Mouse (Mus musculus): ENCODE measurements around the gene Slc35f5. TPM values are rescaled to one million over a fixed set of nuclear protein-coding genes. Genes with fewer than 3 reads are reported as not detected.
A peak's percentile ranks its signal among the peaks of the same experiment; 100 is the strongest.

Slc35f5 gene
- polyA plus RNA-seq, 1 experiment from 2014 or later = 28.8 TPM

DNA sequence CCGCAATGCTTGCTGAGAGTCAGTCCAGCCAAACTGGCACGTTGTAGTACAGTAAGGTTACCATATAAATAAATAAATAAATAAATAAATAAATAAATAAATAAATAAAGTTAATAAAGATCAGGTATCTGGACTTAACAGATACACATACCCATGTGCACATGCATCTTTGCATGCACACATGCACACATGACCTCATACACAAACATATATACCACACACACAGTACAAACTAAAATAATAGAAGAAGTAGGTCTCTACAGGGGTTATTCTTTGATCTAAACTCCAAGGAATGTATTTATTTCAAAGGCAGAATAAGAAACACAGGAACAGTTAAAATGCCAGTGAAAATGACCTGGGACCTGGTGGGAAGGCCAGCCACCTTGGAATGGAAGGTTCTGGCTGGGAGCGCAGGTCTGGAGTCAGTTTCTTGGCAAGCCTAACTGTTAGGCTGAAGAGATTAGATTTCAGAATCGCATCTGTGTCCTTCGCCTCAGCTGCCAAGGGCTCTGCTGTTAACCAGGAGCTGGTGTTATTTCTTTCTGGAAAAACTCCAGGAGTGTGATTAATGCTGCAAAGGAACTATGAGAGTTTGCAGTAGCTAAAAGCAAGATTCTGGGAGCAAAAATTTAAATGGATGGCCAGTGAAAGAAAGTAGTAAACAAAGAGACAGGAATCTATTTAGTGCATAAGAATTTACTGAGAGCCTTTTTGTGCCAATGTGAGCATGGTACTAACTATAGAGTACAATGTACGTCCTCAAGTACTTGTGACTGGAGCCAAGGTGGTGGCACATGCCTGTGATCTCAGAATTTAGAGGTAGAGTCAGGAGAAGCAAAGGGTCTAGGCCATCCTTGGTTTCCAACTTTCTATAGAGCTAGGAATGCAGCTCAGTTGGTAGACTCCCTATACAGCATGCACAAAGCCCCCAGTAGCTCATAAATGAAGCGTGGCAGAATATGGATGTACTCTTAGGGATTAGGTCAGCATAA, 18.1 kb upstream of the Slc35f5 start:
- Histone ChIP-seq H3K27ac (replicated peaks) (no peak overlapping the region), H3K9ac (replicated peaks) (no peak overlapping the region), H3K9me3 (no peaks in the 10 kb centered on the region), H3K4me3 (no peak overlapping the region), H3K4me2 (replicated peaks) (no peak overlapping the region), H3K36me3 (no peaks in the 10 kb centered on the region), H3K27me3 (no peaks in the 10 kb centered on the region), H3K4me1 (no peaks in the 10 kb centered on the region)
- 87% methylated on average over 7 of the region's 7 CpGs for WGBS
- no peak for ATAC-seq (ENCODE audit: low FRiP score, low read depth)

GRCm38 (mm10) chr1:125549872-125550271, 10.5 kb upstream of the Slc35f5 start:
- H3K4me1 ChIP-seq = no peaks in the 10 kb centered on the region
- H3K9me3 ChIP-seq = no peaks in the 10 kb centered on the region
- ATAC-seq (ENCODE audit: low FRiP score, low read depth) = no peak
- WGBS = 53% methylated on average over 1 of the region's 1 CpGs
- H3K4me2 ChIP-seq (replicated peaks) = no peak overlapping the region
- H3K27me3 ChIP-seq = no peaks in the 10 kb centered on the region
- no peak overlapping the region for H3K4me3 ChIP-seq
- H3K36me3 ChIP-seq = no peaks in the 10 kb centered on the region
- no peak overlapping the region for H3K27ac ChIP-seq (replicated peaks)
- no peak overlapping the region for H3K9ac ChIP-seq (replicated peaks)

DNA sequence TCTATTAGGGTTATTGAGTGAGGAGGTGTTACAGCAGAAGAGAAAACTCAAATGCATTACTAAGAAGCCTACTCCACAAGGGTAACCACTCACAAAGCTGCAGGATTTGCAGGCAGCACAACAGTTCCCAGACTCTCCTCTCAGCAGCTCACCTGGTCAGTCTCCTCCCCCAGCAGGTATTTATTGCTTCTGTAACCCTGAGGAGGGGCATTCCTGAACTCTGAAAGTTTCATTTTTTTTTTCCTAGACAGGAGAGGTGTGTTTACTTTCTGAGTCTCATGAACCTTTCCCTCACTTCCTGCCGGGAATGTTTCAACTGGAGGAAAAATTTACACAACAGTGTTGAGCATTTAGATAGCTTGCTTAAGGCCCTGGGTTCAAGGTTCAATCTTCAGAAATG, 10.0 kb upstream of the Slc35f5 start:
- Histone ChIP-seq H3K27ac (replicated peaks) (no peak overlapping the region), H3K4me3 (no peak overlapping the region), H3K36me3 (no peaks in the 10 kb centered on the region), H3K4me1 (no peaks in the 10 kb centered on the region), H3K9ac (replicated peaks) (no peak overlapping the region), H3K27me3 (no peaks in the 10 kb centered on the region), H3K9me3 (no peaks in the 10 kb centered on the region), H3K4me2 (replicated peaks) (no peak overlapping the region)
- ATAC-seq (ENCODE audit: low FRiP score, low read depth) = no peak
- 87% methylated on average over 1 of the region's 1 CpGs for WGBS

- no peak for ATAC-seq (ENCODE audit: low FRiP score, low read depth)
- H3K4me1 ChIP-seq = no peaks in the 10 kb centered on the region
Observed at GRCm38 (mm10) chr1:125551564-125551963, 8.8 kb upstream of the Slc35f5 start.

GRCm38 (mm10) chr1:125559261-125559660, 1.1 kb upstream of the Slc35f5 start:
- 87% methylated on average over 3 of the region's 3 CpGs for WGBS
- H3K4me3 ChIP-seq = no peak overlapping the region
- ATAC-seq (ENCODE audit: low FRiP score, low read depth) = no peak
- H3K4me1 ChIP-seq = peaks cover 12% of the 10 kb centered on the region; the same call in 1 of the 2 replicates
- no peak overlapping the region for H3K9ac ChIP-seq (replicated peaks)
- no peaks in the 10 kb centered on the region for H3K36me3 ChIP-seq
- no peaks in the 10 kb centered on the region for H3K9me3 ChIP-seq
- H3K27ac ChIP-seq (replicated peaks) = no peak overlapping the region
- peak overlapping the region; percentile 64; the same call in 1 of the 2 replicates for H3K4me2 ChIP-seq (replicated peaks)
- no peaks in the 10 kb centered on the region for H3K27me3 ChIP-seq

More at GRCm38 (mm10) chr1:125551564-125551963, 8.8 kb upstream of the Slc35f5 start:
- no peak overlapping the region for H3K9ac ChIP-seq (replicated peaks)
- no peaks in the 10 kb centered on the region for H3K9me3 ChIP-seq
- H3K27ac ChIP-seq (replicated peaks) = no peak overlapping the region
- no peak overlapping the region for H3K4me3 ChIP-seq
- no peaks in the 10 kb centered on the region for H3K27me3 ChIP-seq
- no peaks in the 10 kb centered on the region for H3K36me3 ChIP-seq
- no peak overlapping the region for H3K4me2 ChIP-seq (replicated peaks)
- WGBS = 74% methylated on average over 2 of the region's 2 CpGs

DNA sequence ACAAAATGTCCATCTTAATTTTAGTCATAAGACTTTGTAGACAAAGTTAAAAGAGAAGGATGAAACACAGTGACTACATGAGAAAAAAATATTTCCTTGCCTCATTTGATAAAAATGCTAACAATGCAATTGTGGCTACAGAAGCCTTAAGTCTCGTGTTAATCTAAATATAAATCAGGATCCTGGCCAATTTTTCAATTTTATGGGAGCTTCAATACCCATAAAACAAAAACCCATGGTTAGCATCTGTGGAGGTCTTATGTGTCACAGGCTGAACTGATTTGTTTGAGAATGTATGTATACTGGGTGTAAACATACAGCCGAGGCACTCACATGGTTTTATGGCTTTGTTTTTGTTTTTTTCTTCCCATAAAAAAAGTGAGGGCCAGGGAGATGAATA, 674 bp upstream of the Slc35f5 start:
- Histone ChIP-seq H3K9ac (replicated peaks) (peak overlapping the region; percentile 78), H3K4me2 (replicated peaks) (peak overlapping the region; percentile 64), H3K27me3 (no peaks in the 10 kb centered on the region), H3K9me3 (no peaks in the 10 kb centered on the region), H3K4me1 (peaks cover 12% of the 10 kb centered on the region; the same call in 1 of the 2 replicates), H3K36me3 (no peaks in the 10 kb centered on the region), H3K4me3 (peak overlapping the region; percentile 74), H3K27ac (replicated peaks) (peak overlapping the region; percentile 87)
- ATAC-seq (ENCODE audit: low FRiP score, low read depth) = no peak
- WGBS = 41% methylated on average over 2 of the region's 2 CpGs

- WGBS = 1% methylated on average over 29 of the region's 29 CpGs
- Histone ChIP-seq H3K9ac (replicated peaks) (peak overlapping the region; percentile 78), H3K4me1 (peaks cover 12% of the 10 kb centered on the region; the same call in 1 of the 2 replicates), H3K27me3 (no peaks in the 10 kb centered on the region), H3K36me3 (no peaks in the 10 kb centered on the region), H3K4me3 (peak overlapping the region; percentile 74), H3K27ac (replicated peaks) (peak overlapping the region; percentile 87), H3K4me2 (replicated peaks) (peak overlapping the region; percentile 64), H3K9me3 (no peaks in the 10 kb centered on the region)
- peak; percentile 31 for ATAC-seq (ENCODE audit: low FRiP score, low read depth)
Observed at GRCm38 (mm10) chr1:125561206-125561605, 811 bp downstream of the Slc35f5 start.

DNA sequence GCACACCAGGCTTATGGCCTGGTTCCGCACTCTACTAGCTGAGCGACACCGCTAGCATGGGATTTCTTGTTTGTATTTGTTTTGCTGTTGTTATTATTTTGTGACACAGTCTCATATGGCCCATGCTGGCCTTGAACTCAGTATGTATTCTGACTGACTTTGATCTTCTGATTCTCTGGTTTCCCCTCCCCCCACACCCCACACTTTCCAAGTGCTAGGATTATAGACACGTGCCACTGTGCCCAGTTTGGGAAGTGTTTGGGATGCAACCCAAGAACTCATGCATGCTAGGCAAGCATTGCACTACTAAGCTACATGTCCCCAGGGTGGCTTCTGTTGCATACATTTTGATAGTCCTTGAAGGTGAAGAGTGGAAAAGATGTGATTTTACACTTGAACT, 1.4 kb downstream of the Slc35f5 start:
- Histone ChIP-seq H3K27me3 (no peaks in the 10 kb centered on the region), H3K9ac (replicated peaks) (peak overlapping the region; percentile 78; the same call in 1 of the 2 replicates), H3K36me3 (0 out of 2 replicates have a peak, but pooled peaks cover 1% of the 10 kb centered on the region), H3K9me3 (no peaks in the 10 kb centered on the region), H3K4me1 (peaks cover 12% of the 10 kb centered on the region; the same call in 1 of the 2 replicates), H3K27ac (replicated peaks) (no peak overlapping the region), H3K4me2 (replicated peaks) (peak overlapping the region; percentile 64), H3K4me3 (peak overlapping the region; percentile 74)
- no peak for ATAC-seq (ENCODE audit: low FRiP score, low read depth)
- 74% methylated on average over 4 of the region's 4 CpGs for whole genome bisulfite sequencing

DNA sequence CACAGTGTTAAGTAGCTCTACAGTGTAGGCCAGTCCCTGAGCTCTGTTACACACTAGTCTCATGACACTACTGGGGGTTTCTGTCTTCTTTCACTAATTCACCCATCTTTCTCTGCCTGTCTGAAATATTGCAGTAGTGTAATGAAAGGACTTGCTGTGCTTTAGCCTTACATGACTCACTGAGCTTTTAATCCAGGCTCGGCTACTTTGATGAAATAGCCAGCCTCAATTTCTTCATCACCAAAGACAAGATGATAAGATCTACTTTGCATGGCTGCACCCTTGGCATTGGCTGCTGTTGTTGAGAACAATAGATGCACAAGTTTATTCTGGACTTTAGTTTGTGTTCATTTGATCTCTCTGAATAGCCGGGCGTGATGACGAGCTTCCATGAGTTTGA, 7.7 kb downstream of the Slc35f5 start:
- Histone ChIP-seq H3K9me3 (no peaks in the 10 kb centered on the region), H3K4me1 (no peaks in the 10 kb centered on the region), H3K36me3 (peaks cover 42% of the 10 kb centered on the region), H3K4me2 (replicated peaks) (no peak overlapping the region), H3K9ac (replicated peaks) (no peak overlapping the region), H3K27me3 (no peaks in the 10 kb centered on the region), H3K27ac (replicated peaks) (no peak overlapping the region), H3K4me3 (no peak overlapping the region)
- ATAC-seq (ENCODE audit: low FRiP score, low read depth) = no peak
- WGBS = 76% methylated on average over 4 of the region's 4 CpGs

DNA sequence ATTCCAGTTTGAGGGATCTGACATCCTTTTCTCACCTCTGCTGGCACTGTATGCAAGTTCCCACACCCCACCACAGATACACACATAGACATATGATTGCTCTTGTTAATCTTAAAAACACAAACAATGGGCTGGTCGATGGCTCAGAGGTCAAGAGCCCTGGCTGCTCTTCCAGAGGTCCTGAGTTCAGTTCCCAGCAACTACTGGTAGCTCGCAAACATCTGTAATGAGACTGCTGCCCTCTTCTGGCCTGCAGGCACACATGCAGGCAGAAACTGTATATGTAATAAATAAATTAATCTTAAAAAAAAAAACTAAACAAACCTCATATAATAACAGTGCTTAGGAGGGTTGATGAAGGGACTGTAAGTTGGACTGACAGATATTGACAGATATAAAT, 13.8 kb downstream of the Slc35f5 start:
- 76% methylated on average over 2 of the region's 2 CpGs for WGBS
- Histone ChIP-seq H3K27ac (replicated peaks) (no peak overlapping the region), H3K36me3 (peaks cover 47% of the 10 kb centered on the region), H3K9ac (replicated peaks) (no peak overlapping the region), H3K4me2 (replicated peaks) (no peak overlapping the region), H3K9me3 (no peaks in the 10 kb centered on the region), H3K4me3 (no peak overlapping the region), H3K4me1 (no peaks in the 10 kb centered on the region), H3K27me3 (no peaks in the 10 kb centered on the region)
- ATAC-seq (ENCODE audit: low FRiP score, low read depth) = no peak

DNA sequence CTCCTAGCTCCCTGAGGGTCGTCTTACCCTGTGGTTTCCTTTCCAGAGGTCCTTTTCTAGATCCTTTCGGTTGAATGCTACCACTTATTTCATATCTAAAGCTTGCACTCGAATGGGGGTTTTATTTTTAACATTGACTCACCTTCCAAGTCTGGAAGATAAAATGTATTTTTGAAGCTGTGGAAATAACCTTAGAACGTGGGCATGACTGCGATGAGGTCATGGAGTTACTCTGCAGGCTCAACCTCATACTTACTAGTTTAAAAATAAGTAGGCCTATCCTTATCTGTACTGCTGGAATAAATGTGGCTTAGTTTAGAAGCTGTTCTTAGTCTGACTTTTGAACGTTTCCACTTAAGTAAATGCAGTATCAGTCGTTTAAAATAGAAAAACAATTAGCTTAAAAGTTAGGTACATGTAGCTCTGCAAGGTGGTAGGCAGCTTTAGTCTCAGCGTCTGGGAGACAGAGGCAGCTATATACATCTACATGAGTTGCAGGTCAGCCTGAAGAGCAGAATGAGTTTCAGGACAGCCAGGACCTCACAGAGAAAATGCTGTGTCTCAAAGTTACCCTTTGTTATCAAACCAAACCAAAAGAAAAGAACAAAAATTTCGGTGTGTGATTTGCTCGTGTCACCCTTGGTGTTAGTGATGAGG, 15.2 kb downstream of the Slc35f5 start:
- 89% methylated on average over 10 of the region's 10 CpGs for WGBS
- Histone ChIP-seq H3K4me2 (replicated peaks) (no peak overlapping the region), H3K4me3 (no peak overlapping the region), H3K9me3 (no peaks in the 10 kb centered on the region), H3K27me3 (no peaks in the 10 kb centered on the region), H3K4me1 (no peaks in the 10 kb centered on the region), H3K9ac (replicated peaks) (no peak overlapping the region), H3K27ac (replicated peaks) (no peak overlapping the region), H3K36me3 (peaks cover 38% of the 10 kb centered on the region)
- no peak for ATAC-seq (ENCODE audit: low FRiP score, low read depth)

- Histone ChIP-seq H3K27me3 (no peaks in the 10 kb centered on the region), H3K27ac (replicated peaks) (no peak overlapping the region), H3K9me3 (no peaks in the 10 kb centered on the region), H3K4me1 (no peaks in the 10 kb centered on the region), H3K36me3 (peaks cover 38% of the 10 kb centered on the region), H3K9ac (replicated peaks) (no peak overlapping the region), H3K4me3 (no peak overlapping the region), H3K4me2 (replicated peaks) (no peak overlapping the region)
- no peak for ATAC-seq (ENCODE audit: low FRiP score, low read depth)
Observed at GRCm38 (mm10) chr1:125576965-125577364, 16.6 kb downstream of the Slc35f5 start.
